Mouse (Mus musculus): ENCODE results near the gene Soat1. TPM values are rescaled to one million over a fixed set of nuclear protein-coding genes. Genes with fewer than 3 reads are reported as not detected.
"Not testable (repeated sequence)": the region's sequence is repeated elsewhere in the genome, so short reads cannot be mapped to it uniquely, and the experiment has no call there.

Soat1 gene
- polyA plus RNA-seq (2015; fragmentation: Nextera tagmentation; extraction: Ambion mirVana): 38.7 and 38.9 TPM in 2 replicates

DNA sequence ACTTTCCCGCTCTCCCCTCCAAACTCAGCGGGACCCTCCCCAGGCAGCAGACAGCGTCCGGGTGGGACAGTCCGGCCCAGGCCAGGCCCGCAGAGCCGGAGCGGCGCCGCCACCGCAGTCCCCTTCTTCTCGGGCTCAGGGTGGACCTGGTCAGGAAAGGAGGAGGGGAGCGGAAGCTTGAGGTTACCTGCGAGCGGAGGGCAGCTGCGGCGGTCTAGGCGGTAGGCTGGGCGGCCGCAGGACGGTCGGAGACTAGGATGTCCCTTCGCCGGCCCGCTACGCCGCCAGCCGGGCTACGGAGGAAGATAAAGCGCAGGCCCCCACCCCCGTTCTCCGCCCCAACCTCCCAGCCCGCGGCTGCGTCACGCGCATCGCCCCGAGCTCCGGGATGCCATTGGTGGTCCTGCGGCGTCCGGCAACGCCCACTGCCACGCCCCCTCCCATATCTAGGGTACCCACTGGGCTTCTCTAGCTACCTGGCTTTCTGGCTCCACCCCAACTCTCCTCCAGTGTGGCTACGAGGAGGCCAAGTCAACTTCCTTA lies at the start of gene Soat1:
TSS of gene Soat1 (minus strand) at position 371 of the 543 bp plus-strand sequence.
- peak; percentile 96 for ATAC-seq (ENCODE audit: low read depth)
- Histone ChIP-seq H3K4me3 (ENCODE audit: low read length) (peak within 1 kb of the TSS; percentile 92), H3K9me3 (ENCODE audit: control insufficient read depth, low read length) (peaks cover 5% of the 10 kb centered on the region; the same call in 1 of the 2 replicates), H3K36me3 (ENCODE audit: control insufficient read depth, insufficient read depth, low read length) (peaks cover 3% of the 10 kb centered on the region; the same call in 1 of the 2 replicates), H3K27me3 (ENCODE audit: control insufficient read depth, insufficient read depth, low read depth, low read length) (no peaks in the 10 kb centered on the region), H3K9ac (ENCODE audit: low read length) (peak within 1 kb of the TSS; percentile 87), H3K27ac (ENCODE audit: low read length) (peak within 1 kb of the TSS; percentile 75), H3K4me1 (replicated peaks; ENCODE audit: control insufficient read depth, insufficient read depth, low read length) (peaks cover 25% of the 10 kb centered on the region), H3K4me2 (ENCODE audit: low read depth, low read length) (peak within 1 kb of the TSS; percentile 75)
- under 1% methylated on average over 44 of the region's 46 CpGs for WGBS

- WGBS: 86% methylated on average over 19 of the region's 22 CpGs
- not testable (repeated sequence) for H3K36me3 ChIP-seq (ENCODE audit: control insufficient read depth, insufficient read depth, low read length); H3K4me3 ChIP-seq (ENCODE audit: low read length); H3K4me2 ChIP-seq (ENCODE audit: low read depth, low read length); H3K27ac ChIP-seq (ENCODE audit: low read length); H3K4me1 ChIP-seq (replicated peaks; ENCODE audit: control insufficient read depth, insufficient read depth, low read length); H3K9me3 ChIP-seq (ENCODE audit: control insufficient read depth, low read length); H3K9ac ChIP-seq (ENCODE audit: low read length); H3K27me3 ChIP-seq (ENCODE audit: control insufficient read depth, insufficient read depth, low read depth, low read length)
- ATAC-seq (ENCODE audit: low read depth): peak; percentile 88
Observed at GRCm38 (mm10) chr1:156523842-156524241, 49.7 kb upstream of the Soat1 start, which contains the start of gene Gm10031. Gene Gm10031 (plus strand): TSS chr1:156524012.

DNA sequence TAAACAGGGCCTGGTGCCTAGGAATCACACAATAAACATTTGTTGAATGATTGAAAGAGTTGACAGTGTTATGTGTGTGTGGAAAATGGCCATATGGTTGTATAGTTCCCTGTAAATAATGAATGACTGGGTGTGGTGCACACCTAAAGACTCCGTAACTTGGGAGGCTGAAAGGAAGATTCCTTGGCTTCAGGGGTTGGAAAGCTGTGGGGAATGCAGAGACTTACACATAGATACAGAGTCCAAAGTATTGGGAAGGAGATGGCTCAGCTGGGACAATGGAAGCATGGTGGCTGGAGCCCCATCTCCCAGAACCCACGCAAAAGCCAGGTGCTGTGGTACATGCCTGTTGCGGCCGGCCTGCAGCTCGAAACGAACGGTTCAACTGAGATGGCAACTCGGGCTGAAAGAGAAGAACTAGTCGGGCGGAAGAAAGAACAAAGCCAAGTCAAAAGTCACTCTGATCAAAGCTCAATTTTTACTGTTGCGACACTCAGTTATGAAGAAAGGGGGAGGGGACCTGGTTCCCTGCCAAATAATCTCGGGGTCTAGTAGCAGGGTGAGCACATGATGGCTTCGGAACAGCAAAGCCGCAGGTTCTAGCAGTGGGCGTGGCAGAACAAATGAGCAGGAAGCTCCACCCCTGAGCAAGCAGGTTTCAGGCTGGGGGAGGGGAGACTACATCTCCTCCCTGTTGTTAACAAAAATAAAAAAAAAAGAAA lies 47.8 kb upstream of the Soat1 start:
- Histone ChIP-seq H3K27ac (ENCODE audit: low read length) (peak overlapping the region; percentile 39; the same call in 1 of the 2 replicates), H3K4me2 (ENCODE audit: low read depth, low read length) (peak overlapping the region; percentile 41), H3K27me3 (ENCODE audit: control insufficient read depth, insufficient read depth, low read depth, low read length) (no peaks in the 10 kb centered on the region), H3K9ac (ENCODE audit: low read length) (0 out of 2 replicates have a peak overlapping the region, but pooled peaks have one; percentile 11), H3K4me1 (replicated peaks; ENCODE audit: control insufficient read depth, insufficient read depth, low read length) (0 out of 2 replicates have a peak, but pooled peaks cover 7% of the 10 kb centered on the region), H3K4me3 (ENCODE audit: low read length) (peak overlapping the region; percentile 20), H3K9me3 (ENCODE audit: control insufficient read depth, low read length) (no peaks in the 10 kb centered on the region), H3K36me3 (ENCODE audit: control insufficient read depth, insufficient read depth, low read length) (no peaks in the 10 kb centered on the region)
- ATAC-seq (ENCODE audit: low read depth): peak; percentile 59; the same call in 1 of the 2 replicates
- WGBS: 26% methylated on average over 15 of the region's 15 CpGs

DNA sequence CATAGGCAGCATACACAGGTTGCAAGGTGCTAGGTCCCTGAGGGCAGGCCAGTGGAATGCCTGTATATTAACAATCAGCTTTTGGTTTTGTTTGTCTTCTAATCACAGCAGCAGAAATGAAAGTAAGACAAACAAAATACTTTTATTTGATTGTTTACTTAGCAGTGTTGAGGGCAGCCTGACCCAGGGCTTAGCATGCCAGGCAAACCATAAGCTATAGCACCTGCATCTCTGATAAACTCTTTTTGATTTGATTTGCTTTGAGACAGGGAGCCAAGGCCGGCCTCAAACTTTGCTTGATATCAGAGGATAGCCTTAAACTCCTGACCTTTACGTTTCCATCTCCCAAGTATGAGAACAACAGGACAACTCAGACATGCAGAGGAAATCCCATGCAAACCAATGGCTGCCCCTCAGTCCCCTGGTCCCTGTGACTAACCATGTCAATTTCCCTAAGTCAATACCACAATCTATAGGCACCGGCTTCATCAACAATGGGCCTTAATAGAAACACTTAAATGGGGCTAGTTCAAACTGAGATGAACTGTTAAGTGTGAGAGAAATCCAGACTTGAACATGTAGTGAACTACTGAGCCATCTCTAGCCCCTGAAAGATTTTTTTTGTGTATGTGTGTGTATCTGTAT lies 46.1 kb upstream of the Soat1 start:
- H3K4me3 ChIP-seq (ENCODE audit: low read length): no peak overlapping the region
- H3K36me3 ChIP-seq (ENCODE audit: control insufficient read depth, insufficient read depth, low read length): no peaks in the 10 kb centered on the region
- no peaks in the 10 kb centered on the region for H3K9me3 ChIP-seq (ENCODE audit: control insufficient read depth, low read length)
- H3K27ac ChIP-seq (ENCODE audit: low read length): no peak overlapping the region
- H3K4me2 ChIP-seq (ENCODE audit: low read depth, low read length): no peak overlapping the region
- ATAC-seq (ENCODE audit: low read depth): no peak
- 0 out of 2 replicates have a peak, but pooled peaks cover 7% of the 10 kb centered on the region for H3K4me1 ChIP-seq (replicated peaks; ENCODE audit: control insufficient read depth, insufficient read depth, low read length)
- H3K9ac ChIP-seq (ENCODE audit: low read length): no peak overlapping the region
- H3K27me3 ChIP-seq (ENCODE audit: control insufficient read depth, insufficient read depth, low read depth, low read length): no peaks in the 10 kb centered on the region
- WGBS: 55% methylated on average over 3 of the region's 3 CpGs

DNA sequence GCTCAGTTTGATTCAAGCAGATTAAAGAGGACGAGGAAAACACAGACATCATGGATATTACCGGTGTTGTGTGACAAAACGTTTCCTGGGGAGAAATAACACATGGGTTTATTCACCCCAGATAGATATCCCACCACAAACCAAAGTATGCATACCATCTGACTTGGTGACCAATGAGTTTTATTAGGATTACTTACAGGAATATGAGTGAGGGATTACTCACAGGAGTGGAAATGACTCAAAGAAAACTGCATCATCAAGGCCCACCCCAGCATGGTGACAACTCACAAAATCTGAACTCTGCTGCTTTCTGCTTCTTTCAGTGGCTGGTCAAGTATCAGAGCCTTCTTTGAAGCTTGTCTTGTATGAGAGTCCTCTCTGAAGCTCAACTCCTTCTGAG lies 33.6 kb upstream of the Soat1 start:
- Histone ChIP-seq H3K27me3 (ENCODE audit: control insufficient read depth, insufficient read depth, low read depth, low read length) (no peaks in the 10 kb centered on the region), H3K4me2 (ENCODE audit: low read depth, low read length) (no peak overlapping the region), H3K9ac (ENCODE audit: low read length) (no peak overlapping the region), H3K36me3 (ENCODE audit: control insufficient read depth, insufficient read depth, low read length) (no peaks in the 10 kb centered on the region), H3K4me1 (replicated peaks; ENCODE audit: control insufficient read depth, insufficient read depth, low read length) (no peaks in the 10 kb centered on the region), H3K4me3 (ENCODE audit: low read length) (no peak overlapping the region), H3K9me3 (ENCODE audit: control insufficient read depth, low read length) (no peaks in the 10 kb centered on the region), H3K27ac (ENCODE audit: low read length) (no peak overlapping the region)
- 76% methylated on average over 3 of the region's 3 CpGs for WGBS
- no peak for ATAC-seq (ENCODE audit: low read depth)

DNA sequence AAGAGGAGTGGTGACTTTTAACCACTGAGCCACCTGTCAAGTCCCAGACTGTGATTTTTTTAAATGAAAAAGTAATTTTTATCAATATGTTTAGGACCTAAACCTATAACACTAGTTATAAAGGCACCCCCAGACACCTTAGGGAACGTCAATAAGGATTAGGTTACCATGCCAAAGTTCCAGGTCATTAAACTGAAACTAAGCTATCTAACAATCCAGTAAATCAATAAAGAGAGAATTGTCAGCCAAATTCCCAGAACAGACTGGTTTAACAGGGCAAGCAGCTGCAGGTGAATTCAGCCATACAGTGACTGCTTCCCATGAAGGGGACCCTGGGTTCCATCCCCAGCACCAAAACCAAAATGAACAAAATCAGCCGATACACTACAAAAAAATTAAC lies 31.8 kb upstream of the Soat1 start:
- H3K27me3 ChIP-seq (ENCODE audit: control insufficient read depth, insufficient read depth, low read depth, low read length): no peaks in the 10 kb centered on the region
- no peaks in the 10 kb centered on the region for H3K4me1 ChIP-seq (replicated peaks; ENCODE audit: control insufficient read depth, insufficient read depth, low read length)
- H3K36me3 ChIP-seq (ENCODE audit: control insufficient read depth, insufficient read depth, low read length): no peaks in the 10 kb centered on the region
- 81% methylated on average over 2 of the region's 2 CpGs for WGBS
- ATAC-seq (ENCODE audit: low read depth): no peak
- no peak overlapping the region for H3K4me2 ChIP-seq (ENCODE audit: low read depth, low read length)
- H3K27ac ChIP-seq (ENCODE audit: low read length): no peak overlapping the region
- H3K9me3 ChIP-seq (ENCODE audit: control insufficient read depth, low read length): no peaks in the 10 kb centered on the region
- H3K9ac ChIP-seq (ENCODE audit: low read length): no peak overlapping the region
- no peak overlapping the region for H3K4me3 ChIP-seq (ENCODE audit: low read length)

DNA sequence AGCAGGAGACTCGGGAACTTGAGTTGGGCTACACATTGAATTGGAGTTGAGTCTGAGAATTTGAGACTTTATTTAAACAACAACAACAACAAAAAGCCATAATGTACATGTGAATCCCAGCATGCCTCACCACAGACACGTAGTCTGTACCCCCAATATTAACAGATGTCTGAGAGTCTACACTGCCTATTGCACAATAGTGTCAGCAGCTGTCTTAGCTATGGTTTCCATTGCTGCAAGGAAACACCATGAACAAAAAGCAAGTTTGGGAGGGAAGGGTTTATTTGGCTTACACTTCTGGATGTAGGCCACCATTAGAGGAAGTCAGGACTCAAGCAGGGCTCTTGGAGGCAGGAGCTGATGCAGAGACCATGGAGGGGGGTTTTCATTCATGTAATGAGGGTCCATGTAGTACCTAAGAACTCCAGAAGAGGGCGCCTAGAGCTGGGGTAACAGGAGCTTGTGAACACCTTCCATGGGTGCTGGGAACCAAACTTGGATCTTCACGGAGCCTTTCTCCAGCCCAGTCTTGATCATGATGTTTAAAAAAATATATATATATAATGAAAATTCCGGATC lies 30.9 kb upstream of the Soat1 start:
- ATAC-seq (ENCODE audit: low read depth): no peak
- no peaks in the 10 kb centered on the region for H3K4me1 ChIP-seq (replicated peaks; ENCODE audit: control insufficient read depth, insufficient read depth, low read length)
- H3K36me3 ChIP-seq (ENCODE audit: control insufficient read depth, insufficient read depth, low read length): no peaks in the 10 kb centered on the region
- H3K27ac ChIP-seq (ENCODE audit: low read length): no peak overlapping the region
- 73% methylated on average over 5 of the region's 5 CpGs for WGBS
- H3K4me3 ChIP-seq (ENCODE audit: low read length): no peak overlapping the region
- H3K9me3 ChIP-seq (ENCODE audit: control insufficient read depth, low read length): no peaks in the 10 kb centered on the region
- no peak overlapping the region for H3K9ac ChIP-seq (ENCODE audit: low read length)
- H3K27me3 ChIP-seq (ENCODE audit: control insufficient read depth, insufficient read depth, low read depth, low read length): no peaks in the 10 kb centered on the region
- H3K4me2 ChIP-seq (ENCODE audit: low read depth, low read length): no peak overlapping the region

DNA sequence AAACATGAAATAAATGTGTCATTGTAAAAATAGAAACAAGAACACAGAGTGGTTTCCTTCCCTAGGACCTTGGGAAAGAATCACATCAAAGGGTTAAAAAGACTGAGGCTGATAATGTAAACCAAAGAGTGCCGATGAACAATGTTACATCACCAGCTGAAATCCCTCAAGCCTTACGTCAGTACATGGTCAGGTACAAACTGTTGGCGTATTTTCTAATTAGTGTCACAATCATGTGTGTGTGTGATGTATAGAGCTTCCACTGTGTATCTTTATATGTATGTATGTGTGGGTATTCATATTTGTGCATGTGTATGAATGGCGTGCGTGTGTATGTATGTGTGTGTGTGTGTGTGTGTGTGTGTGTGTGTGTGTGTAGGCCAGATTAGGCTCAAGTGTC lies 22.8 kb upstream of the Soat1 start:
- no peak for ATAC-seq (ENCODE audit: low read depth)
- H3K36me3 ChIP-seq (ENCODE audit: control insufficient read depth, insufficient read depth, low read length): no peaks in the 10 kb centered on the region
- no peak overlapping the region for H3K9ac ChIP-seq (ENCODE audit: low read length)
- H3K4me1 ChIP-seq (replicated peaks; ENCODE audit: control insufficient read depth, insufficient read depth, low read length): no peaks in the 10 kb centered on the region
- no peaks in the 10 kb centered on the region for H3K27me3 ChIP-seq (ENCODE audit: control insufficient read depth, insufficient read depth, low read depth, low read length)
- no peak overlapping the region for H3K4me2 ChIP-seq (ENCODE audit: low read depth, low read length)
- H3K9me3 ChIP-seq (ENCODE audit: control insufficient read depth, low read length): no peaks in the 10 kb centered on the region
- no peak overlapping the region for H3K27ac ChIP-seq (ENCODE audit: low read length)
- no peak overlapping the region for H3K4me3 ChIP-seq (ENCODE audit: low read length)
- 55% methylated on average over 5 of the region's 5 CpGs for WGBS

DNA sequence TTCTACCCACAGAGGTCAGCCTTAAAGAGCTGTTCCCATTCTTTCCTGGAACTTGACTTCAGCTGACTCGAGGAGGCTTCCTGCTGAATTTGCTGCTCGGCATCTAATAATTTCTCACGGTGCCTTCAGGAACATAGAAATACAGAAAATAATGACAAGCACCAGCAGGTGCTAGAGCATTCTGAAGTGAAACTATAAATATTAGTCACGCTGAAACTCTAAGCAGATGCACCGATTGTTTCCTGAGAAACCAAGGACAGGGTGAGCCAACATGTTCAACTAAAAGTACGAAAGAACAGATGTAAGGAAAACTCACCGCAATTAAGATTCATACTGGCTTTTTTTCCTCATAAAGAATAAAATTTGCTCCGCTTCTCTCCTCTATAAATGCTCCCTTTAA lies 20.9 kb upstream of the Soat1 start:
- H3K27ac ChIP-seq (ENCODE audit: low read length): no peak overlapping the region
- no peak overlapping the region for H3K9ac ChIP-seq (ENCODE audit: low read length)
- no peak overlapping the region for H3K4me3 ChIP-seq (ENCODE audit: low read length)
- no peak for ATAC-seq (ENCODE audit: low read depth)
- H3K27me3 ChIP-seq (ENCODE audit: control insufficient read depth, insufficient read depth, low read depth, low read length): no peaks in the 10 kb centered on the region
- H3K9me3 ChIP-seq (ENCODE audit: control insufficient read depth, low read length): no peaks in the 10 kb centered on the region
- no peaks in the 10 kb centered on the region for H3K36me3 ChIP-seq (ENCODE audit: control insufficient read depth, insufficient read depth, low read length)
- H3K4me2 ChIP-seq (ENCODE audit: low read depth, low read length): no peak overlapping the region
- no peaks in the 10 kb centered on the region for H3K4me1 ChIP-seq (replicated peaks; ENCODE audit: control insufficient read depth, insufficient read depth, low read length)
- 85% methylated on average over 8 of the region's 8 CpGs for WGBS
